Mouse (Mus musculus) kidney, embryonic 14.5 days (tissue): ENCODE results near the gene Swi5. TPM values are rescaled to one million over a fixed set of nuclear protein-coding genes. Genes with fewer than 3 reads are reported as not detected.
A peak's percentile ranks its signal among the peaks of the same experiment; 100 is the strongest.
"Not testable (repeated sequence)": the region's sequence is repeated elsewhere in the genome, so short reads cannot be mapped to it uniquely, and the experiment has no call there.

Source experiments
- ATAC-seq: fragments of 200-750 bp; cut with Nextera tagmentation; 2 replicates; pipeline ENCODE4 v1.8.0; 2017; ENCODE audit warnings: moderate number of reproducible peaks, mild to moderate bottlenecking, moderate TSS enrichment, moderate library complexity; ENCODE audit not compliant: low FRiP score, low TSS enrichment
- H3K27ac ChIP-seq: fragments of 300-500 bp; sonication (generic); 2 replicates; pipeline ENCODE4 v1.5.1; 2014; ENCODE audit warnings: low read depth, mild to moderate bottlenecking, low read length, moderate library complexity, mixed read lengths
- H3K27me3 ChIP-seq: fragments of 300-500 bp; sonication (generic); 2 replicates; pipeline ENCODE4 v1.6.1; 2014; ENCODE audit warnings: mild to moderate bottlenecking, low read length; ENCODE audit not compliant: control insufficient read depth, insufficient read depth
- H3K36me3 ChIP-seq: fragments of 300-500 bp; sonication (generic); 2 replicates; pipeline ENCODE4 v1.6.1; 2014; ENCODE audit warnings: low read length, mixed read lengths; ENCODE audit not compliant: control insufficient read depth, insufficient read depth
- H3K4me1 ChIP-seq: fragments of 300-500 bp; sonication (generic); 2 replicates; pipeline ENCODE4 v1.6.1; 2014; ENCODE audit warnings: low read length, mixed read lengths; ENCODE audit not compliant: control insufficient read depth, insufficient read depth
- H3K4me2 ChIP-seq: fragments of 300-500 bp; sonication (generic); replicated peaks from 2 replicates; pipeline ENCODE4 v1.6.1; 2014; ENCODE audit warnings: low read depth, mild to moderate bottlenecking, low read length
- H3K4me3 ChIP-seq: fragments of 300-500 bp; sonication (generic); 2 replicates; pipeline ENCODE4 v1.5.1; 2014; ENCODE audit warnings: mild to moderate bottlenecking, low read length
- H3K9ac ChIP-seq: fragments of 300-500 bp; sonication (generic); 2 replicates; pipeline ENCODE4 v1.6.1; 2014; ENCODE audit warnings: low read depth, mild to moderate bottlenecking, low read length, moderate library complexity
- H3K9me3 ChIP-seq: fragments of 300-500 bp; sonication (generic); 2 replicates; pipeline ENCODE4 v1.6.1; 2016; ENCODE audit warnings: low read length; ENCODE audit not compliant: control insufficient read depth
- WGBS: fragments of 180-500 bp; shearing (Covaris S2); extraction: QIAGEN DNeasy Blood & Tissue Kit; methylation state at CpG from one replicate; pipeline ENCODE4 v1.1.7; 2014; 5-methylcytosine and 5-hydroxymethylcytosine counted together
- polyA plus RNA-seq: library from polyadenylated mRNA; unstranded; fragments of >200 nt; fragmentation: Nextera tagmentation; extraction: Ambion mirVana; gene quantifications from 2 replicates; pipeline ENCODE4 v1.2.1, GENCODE M21; 2014

The Swi5 gene
- polyA plus RNA-seq, 1 experiment from 2014 or later = 142 TPM

DNA sequence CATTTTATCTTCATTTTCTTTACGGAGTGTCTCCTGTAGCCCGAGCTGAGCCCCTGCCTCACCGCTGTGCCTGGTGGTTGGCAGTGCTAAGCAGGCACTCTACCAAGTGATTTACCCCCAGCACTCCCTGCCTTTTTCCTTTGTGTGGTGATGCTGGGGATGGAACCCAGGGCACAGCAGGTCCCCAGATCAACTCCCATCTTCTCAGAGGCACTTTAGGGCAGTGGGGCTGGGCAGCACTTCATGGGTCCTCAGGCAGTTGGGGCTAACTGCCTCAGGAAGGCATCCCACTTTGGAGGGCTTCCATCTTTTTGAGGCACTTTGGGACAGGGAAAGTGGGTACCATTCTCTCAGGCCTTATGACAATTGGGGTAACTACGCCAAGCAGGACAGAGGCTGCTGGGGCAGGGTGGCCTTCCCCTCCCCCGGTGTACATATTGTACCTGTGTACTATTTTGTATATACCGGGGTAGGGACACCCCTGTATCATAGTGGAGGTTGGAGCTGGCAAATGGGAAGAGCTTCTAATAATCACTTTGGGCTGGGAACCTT is 19.4 kb upstream of the Swi5 start:
- Histone ChIP-seq H3K9me3 (no peaks in the 10 kb centered on the region), H3K27me3 (no peaks in the 10 kb centered on the region), H3K4me1 (peaks cover 15% of the 10 kb centered on the region), H3K9ac (no peak overlapping the region), H3K36me3 (peaks cover 63% of the 10 kb centered on the region), H3K4me2 (no peak overlapping the region), H3K4me3 (no peak overlapping the region), H3K27ac (no peak overlapping the region)
- 82% methylated on average over 6 of the region's 6 CpGs for WGBS
- ATAC-seq = no peak

DNA sequence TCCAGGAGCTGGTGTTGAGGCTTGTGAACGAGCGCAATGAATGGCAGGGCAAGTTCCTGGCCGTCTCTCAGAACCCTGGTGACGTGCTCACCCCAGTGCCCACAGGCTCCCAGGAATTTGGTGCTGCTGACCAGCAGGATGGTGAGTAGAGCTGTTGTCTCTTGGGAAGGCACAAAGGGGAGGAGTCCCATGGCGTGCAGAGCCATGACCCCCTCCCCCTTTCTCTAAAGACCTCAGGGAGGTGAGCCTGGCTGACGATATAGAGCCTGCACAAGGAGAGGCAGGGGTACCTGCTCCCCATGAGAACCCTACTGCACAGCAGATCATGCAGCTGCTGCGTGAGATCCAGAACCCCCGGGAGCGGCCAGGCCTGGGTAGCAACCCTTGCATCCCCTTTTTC is 18.3 kb upstream of the Swi5 start:
- Histone ChIP-seq H3K4me2 (no peak overlapping the region), H3K9me3 (no peaks in the 10 kb centered on the region), H3K9ac (no peak overlapping the region), H3K4me1 (peaks cover 6% of the 10 kb centered on the region), H3K27me3 (no peaks in the 10 kb centered on the region), H3K36me3 (peaks cover 72% of the 10 kb centered on the region), H3K4me3 (no peak overlapping the region), H3K27ac (no peak overlapping the region)
- 87% methylated on average over 9 of the region's 9 CpGs for WGBS
- ATAC-seq = no peak

DNA sequence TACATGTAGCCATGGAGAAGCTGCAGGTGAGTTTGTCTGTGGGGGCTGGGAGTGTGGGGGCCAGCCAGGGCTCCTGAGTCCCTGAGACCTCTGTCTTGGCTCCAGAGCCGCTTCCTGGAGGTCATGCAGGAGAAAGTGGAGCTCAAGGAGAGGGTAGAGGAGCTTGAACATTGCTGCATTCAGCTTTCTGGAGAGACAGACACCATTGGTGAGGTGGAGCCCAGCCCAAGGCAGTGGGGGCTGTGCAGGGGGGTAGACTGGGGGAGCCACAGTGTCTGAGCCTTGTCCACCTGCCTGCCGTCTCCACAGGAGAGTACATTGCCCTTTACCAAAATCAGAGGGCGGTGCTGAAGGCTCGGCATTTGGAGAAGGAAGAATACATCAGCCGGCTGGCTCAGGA is 17.8 kb upstream of the Swi5 start:
- no peak for ATAC-seq
- WGBS = 92% methylated on average over 5 of the region's 5 CpGs
- no peak overlapping the region for H3K27ac ChIP-seq
- H3K36me3 ChIP-seq = peaks cover 77% of the 10 kb centered on the region
- H3K9ac ChIP-seq = no peak overlapping the region
- peaks cover under 1% of the 10 kb centered on the region; the same call in 1 of the 2 replicates for H3K4me1 ChIP-seq
- no peak overlapping the region for H3K4me3 ChIP-seq
- H3K4me2 ChIP-seq = no peak overlapping the region
- H3K27me3 ChIP-seq = no peaks in the 10 kb centered on the region
- H3K9me3 ChIP-seq = no peaks in the 10 kb centered on the region

DNA sequence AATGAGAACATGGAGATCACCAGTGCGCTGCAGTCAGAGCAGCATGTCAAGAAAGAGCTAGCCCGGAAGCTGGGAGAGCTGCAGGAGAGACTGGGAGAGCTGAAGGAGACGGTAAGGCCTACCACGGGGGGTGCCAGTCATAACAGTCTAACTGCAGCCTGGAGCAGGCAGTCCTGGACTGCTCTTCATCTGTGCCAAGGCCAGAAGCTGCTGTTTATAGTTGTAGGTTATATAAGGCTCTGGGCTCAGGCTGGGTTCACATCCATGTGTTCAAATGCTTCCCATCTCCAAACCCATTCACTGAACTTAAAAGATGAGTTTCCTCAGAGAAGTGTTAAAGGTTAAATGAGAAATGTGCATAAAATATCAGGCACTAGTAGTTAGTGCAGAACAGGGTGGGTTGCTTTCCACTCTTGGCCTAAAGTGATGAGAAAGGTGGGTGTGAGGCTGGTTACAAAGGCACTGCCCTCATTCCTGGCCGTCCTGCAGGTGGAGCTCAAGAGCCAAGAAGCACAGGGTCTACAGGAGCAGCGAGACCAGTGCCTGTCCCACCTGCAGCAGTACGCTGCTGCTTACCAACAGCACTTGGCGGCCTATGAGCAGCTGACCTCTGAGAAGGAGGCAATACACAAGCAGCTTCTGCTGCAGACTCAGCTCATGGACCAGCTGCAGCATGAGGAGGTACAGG is 16.4 kb upstream of the Swi5 start:
- WGBS = 58% methylated on average over 8 of the region's 8 CpGs
- no peak overlapping the region for H3K9ac ChIP-seq
- no peak overlapping the region for H3K27ac ChIP-seq
- H3K4me1 ChIP-seq = no peaks in the 10 kb centered on the region
- H3K36me3 ChIP-seq = peaks cover 89% of the 10 kb centered on the region
- ATAC-seq = peak; percentile 64; the same call in 1 of the 2 replicates
- no peaks in the 10 kb centered on the region for H3K27me3 ChIP-seq
- H3K4me3 ChIP-seq = no peak overlapping the region
- no peaks in the 10 kb centered on the region for H3K9me3 ChIP-seq
- no peak overlapping the region for H3K4me2 ChIP-seq

DNA sequence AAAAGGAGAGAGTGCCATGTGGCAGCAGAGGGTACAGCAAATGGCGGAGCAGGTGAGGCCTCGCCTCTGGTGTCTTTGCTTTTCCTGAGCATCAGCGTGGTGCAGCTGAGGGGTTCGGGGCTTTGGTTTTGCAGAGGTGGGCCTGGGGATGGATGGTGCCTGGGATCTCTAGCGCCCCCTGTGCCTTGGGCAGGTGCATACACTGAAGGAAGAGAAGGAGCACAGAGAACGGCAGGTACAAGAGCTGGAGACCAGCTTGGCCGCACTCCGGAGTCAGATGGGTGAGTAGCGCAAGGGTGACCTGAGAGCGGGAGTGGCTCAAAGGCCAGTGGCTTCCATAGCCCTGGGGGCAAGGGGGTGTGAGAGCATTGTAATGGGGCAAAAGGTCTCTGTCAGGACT is 15.1 kb upstream of the Swi5 start:
- H3K9ac ChIP-seq = no peak overlapping the region
- no peak overlapping the region for H3K4me2 ChIP-seq
- no peaks in the 10 kb centered on the region for H3K4me1 ChIP-seq
- H3K27ac ChIP-seq = no peak overlapping the region
- WGBS = 90% methylated on average over 10 of the region's 10 CpGs
- peaks cover 95% of the 10 kb centered on the region for H3K36me3 ChIP-seq
- ATAC-seq = no peak
- no peaks in the 10 kb centered on the region for H3K9me3 ChIP-seq
- H3K27me3 ChIP-seq = no peaks in the 10 kb centered on the region
- H3K4me3 ChIP-seq = no peak overlapping the region

DNA sequence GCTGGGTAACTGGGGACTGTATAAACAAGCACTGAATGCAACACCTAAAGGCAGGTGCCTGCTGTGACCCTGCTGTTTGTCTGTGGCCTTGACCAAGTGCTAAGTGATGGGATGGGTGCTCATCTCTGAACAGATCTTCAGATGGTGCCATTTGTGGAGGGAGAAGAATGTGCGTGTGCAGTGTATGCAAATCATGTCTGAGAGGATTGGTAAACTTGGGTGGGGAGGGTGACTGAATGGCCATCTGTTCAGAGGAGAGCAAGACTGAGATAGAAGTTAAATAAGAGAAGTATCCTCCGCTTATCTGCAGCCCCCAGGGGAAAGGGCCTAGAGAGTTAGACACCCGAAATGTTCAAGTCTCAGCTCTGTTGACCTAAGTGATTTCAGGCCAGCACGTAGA is 11.6 kb upstream of the Swi5 start:
- no peaks in the 10 kb centered on the region for H3K9me3 ChIP-seq
- WGBS = 93% methylated on average over 4 of the region's 4 CpGs
- H3K4me1 ChIP-seq = no peaks in the 10 kb centered on the region

DNA sequence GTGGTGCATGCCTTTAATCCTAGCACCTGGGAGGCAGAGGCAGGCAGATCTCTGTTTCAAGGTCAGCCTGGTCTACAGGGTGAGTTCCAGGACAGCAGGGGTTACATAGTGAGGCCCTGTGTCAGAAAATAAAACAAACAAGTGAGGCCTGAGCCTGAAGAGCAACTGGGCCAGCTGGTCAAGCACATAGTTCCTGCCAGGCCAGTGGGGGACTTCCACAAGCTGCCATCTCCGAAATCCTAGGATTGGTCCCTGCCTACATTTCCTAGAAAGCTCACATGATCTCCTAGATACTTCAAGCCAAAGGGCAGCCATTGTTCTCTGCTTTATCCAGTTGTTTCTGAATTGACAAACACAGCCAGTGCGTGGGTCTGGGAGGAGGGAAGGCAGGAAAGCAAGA is 8.0 kb upstream of the Swi5 start:
- H3K27ac ChIP-seq, H3K9me3 ChIP-seq, H3K27me3 ChIP-seq, H3K4me1 ChIP-seq, H3K9ac ChIP-seq, H3K4me2 ChIP-seq, ATAC-seq, H3K4me3 ChIP-seq: not testable (repeated sequence)
- peaks cover 61% of the 10 kb centered on the region for H3K36me3 ChIP-seq
- 86% methylated on average over 2 of the region's 2 CpGs for WGBS

More for the DNA sequence above, 11.6 kb upstream of the Swi5 start:
- no peaks in the 10 kb centered on the region for H3K27me3 ChIP-seq
- H3K4me3 ChIP-seq = no peak overlapping the region
- no peak overlapping the region for H3K27ac ChIP-seq
- no peak overlapping the region for H3K9ac ChIP-seq
- no peak for ATAC-seq
- H3K36me3 ChIP-seq = peaks cover 78% of the 10 kb centered on the region
- no peak overlapping the region for H3K4me2 ChIP-seq

DNA sequence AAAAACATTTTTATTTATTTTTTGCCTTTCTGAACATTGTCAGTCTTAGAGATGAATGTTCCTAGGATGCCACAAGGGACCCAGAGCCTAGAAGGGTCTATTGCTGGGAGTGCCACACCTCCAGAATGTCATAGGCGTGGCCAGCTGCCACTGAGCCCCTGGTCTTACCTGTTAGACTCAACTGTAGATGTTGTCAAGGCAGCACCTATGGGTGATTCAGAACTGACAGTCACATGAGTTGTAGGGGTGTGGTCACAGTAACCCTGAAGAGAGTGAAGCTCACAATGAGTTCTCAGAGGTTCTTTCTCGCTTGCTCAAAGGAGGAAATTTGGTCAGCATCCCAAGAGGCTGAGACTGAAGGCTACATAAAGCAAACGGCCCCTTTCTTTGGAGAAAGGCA is 7.4 kb upstream of the Swi5 start:
- Histone ChIP-seq H3K36me3 (peaks cover 57% of the 10 kb centered on the region), H3K9ac (no peak overlapping the region), H3K4me3 (no peak overlapping the region), H3K4me1 (no peaks in the 10 kb centered on the region), H3K27me3 (no peaks in the 10 kb centered on the region), H3K27ac (no peak overlapping the region), H3K4me2 (no peak overlapping the region), H3K9me3 (no peaks in the 10 kb centered on the region)
- no peak for ATAC-seq
- WGBS = 95% methylated on average over 3 of the region's 3 CpGs

DNA sequence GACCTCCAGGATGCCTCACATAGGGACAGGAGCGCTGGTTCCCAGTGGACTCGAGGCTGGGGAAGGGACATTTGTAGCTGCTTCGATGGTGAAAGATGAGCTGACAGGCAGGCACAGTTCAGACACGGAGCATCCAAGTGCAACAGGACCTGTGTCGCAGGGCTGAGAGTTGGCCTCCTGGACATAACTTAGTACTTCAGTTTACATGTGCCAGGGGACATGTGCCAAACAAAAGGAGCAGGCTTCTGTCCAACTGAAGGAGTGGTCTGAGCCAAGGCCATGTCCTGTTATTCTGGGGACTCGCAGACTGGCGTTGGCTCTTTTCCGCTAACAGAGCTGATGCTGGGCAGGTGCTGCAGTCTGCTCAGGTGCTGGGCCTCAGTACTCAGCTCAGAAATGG is 6.5 kb upstream of the Swi5 start:
- Histone ChIP-seq H3K4me1 (peaks cover 5% of the 10 kb centered on the region; the same call in 1 of the 2 replicates), H3K9me3 (no peaks in the 10 kb centered on the region), H3K4me2 (no peak overlapping the region), H3K36me3 (peaks cover 48% of the 10 kb centered on the region), H3K4me3 (no peak overlapping the region), H3K27ac (no peak overlapping the region), H3K9ac (no peak overlapping the region), H3K27me3 (no peaks in the 10 kb centered on the region)
- 87% methylated on average over 8 of the region's 8 CpGs for WGBS
- ATAC-seq = no peak
